Mouse (Mus musculus) spleen, embryonic (tissue): ENCODE measurements around the gene Il11ra1.
"Not testable (repeated sequence)": the region's sequence is repeated elsewhere in the genome, so short reads cannot be mapped to it uniquely, and the experiment has no call there.

ENCODE experiments used
- CTCF ChIA-PET: fragments of 350-600 bp; sonication (Branson Sonifier 250); formaldehyde crosslinking; loops from one replicate; lab custom pipeline; 2022; lab: Charles Lee

The Il11ra1 gene

DNA sequence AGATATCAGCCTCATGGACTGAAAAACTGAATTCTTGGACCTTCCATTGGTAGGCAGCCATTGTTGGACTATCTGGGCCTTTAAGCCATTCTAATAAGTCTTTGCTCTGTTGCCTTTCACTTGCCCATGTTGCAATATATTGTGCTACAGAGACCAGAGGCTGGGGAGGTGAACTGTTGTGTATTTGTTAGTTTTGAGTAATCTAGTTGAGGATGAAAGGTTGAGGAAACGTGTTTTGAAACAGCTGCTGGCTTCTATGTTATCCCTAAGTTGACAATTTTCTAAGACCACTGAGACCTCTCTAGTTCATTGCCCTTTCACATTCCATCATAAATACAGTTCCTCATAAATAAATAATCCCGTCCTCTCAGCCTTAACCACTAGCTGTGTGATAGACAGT is 44.3 kb downstream of the Il11ra1 start:
- CTCF ChIA-PET: no interaction called here

- CTCF ChIA-PET: no interaction called here
These were observed 45.2 kb downstream of the Il11ra1 start for GRCm38 (mm10) chr4:41745021-41745420.

- CTCF ChIA-PET: no interaction called here
These were observed 55.1 kb downstream of the Il11ra1 start, which contains the start of gene Galt for GRCm38 (mm10) chr4:41754797-41755337. Gene Galt (plus strand): TSS chr4:41755228.

GRCm38 (mm10) chr4:41755338-41756305 is 55.8 kb downstream of the Il11ra1 start, which contains the start of gene Sigmar1:
Gene Sigmar1 (minus strand): TSS chr4:41756157.
- CTCF ChIA-PET: interaction anchor here (0.5 kb wide), 1 partner anchor 112 kb away, joined by 3 read pairs; no protein-coding TSS in a partner anchor

GRCm38 (mm10) chr4:41756440-41756839 is 56.7 kb downstream of the Il11ra1 start:
- CTCF ChIA-PET: no interaction called here

- CTCF ChIA-PET: interaction anchor here (0.6 to 0.8 kb wide), 2 partner anchors 15 to 305 kb away, joined by 3 read pairs; no protein-coding TSS in a partner anchor
These were observed 57.5 kb downstream of the Il11ra1 start for GRCm38 (mm10) chr4:41757321-41757720.

DNA sequence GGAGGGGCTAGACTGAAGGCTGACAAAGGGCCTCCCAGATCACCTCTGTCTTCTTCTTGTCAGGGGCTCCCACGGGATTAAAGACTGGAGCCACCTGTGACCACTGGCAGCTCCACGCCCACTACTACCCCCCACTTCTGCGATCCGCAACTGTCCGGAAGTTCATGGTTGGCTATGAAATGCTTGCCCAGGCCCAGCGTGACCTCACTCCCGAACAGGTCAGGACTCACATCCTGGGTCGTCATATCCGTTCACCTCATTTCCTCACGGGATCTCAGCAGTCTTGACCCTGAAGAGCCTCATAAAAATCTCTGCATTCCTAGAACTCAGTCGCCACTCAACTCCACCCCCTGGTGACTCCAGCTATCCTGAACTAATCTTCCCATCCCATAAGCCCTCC is 58.2 kb downstream of the Il11ra1 start:
- CTCF ChIA-PET: interaction anchor here (0.6 kb wide), 1 partner anchor 306 kb away, joined by 3 read pairs; no protein-coding TSS in a partner anchor

- CTCF ChIA-PET: no interaction called here
These were observed 58.9 kb downstream of the Il11ra1 start for GRCm38 (mm10) chr4:41758701-41759100.

DNA sequence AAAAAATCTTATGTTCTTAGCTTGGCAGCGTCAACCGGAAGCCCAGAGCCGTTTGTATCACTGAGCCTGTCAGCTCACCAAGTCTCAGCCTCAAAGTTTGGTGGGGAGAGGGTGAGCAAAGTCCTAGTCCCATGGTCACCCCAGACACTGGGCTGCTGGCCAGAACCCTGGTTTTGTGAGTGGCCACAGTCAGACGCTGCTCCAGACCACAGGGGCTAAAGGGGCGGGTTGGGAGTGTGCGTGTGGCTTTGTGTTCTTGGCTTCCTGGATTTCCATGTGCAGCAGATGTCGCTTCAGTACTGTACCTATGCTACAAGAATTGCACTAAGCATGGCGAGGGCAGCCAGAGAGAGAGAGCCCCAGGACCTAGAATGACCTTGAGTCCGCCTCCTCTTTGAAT is 59.4 kb downstream of the Il11ra1 start:
- CTCF ChIA-PET: no interaction called here

- CTCF ChIA-PET: no interaction called here
These were observed 60.0 kb downstream of the Il11ra1 start for GRCm38 (mm10) chr4:41759656-41760287.

DNA sequence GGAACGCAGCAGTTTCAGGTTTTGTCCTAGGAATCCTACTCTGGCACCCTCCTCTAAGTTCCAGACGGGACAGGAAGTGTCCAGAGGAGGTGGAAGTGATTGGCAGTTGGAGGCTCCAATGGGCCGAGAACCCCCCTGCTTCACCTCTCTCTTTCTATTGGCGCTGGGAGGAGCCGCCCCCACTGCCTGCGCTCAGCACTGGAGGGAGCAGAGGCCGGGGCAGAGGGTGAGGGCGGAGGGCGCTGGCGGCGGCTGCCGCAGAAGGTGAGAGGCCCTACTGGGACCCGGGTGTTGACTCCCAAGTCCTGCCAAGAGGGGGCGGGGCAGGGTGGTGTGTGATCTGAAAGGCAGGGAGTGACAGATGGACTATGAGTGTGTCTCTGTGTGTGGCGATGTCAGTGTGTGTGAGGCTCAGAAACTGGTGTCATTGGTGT is 60.5 kb downstream of the Il11ra1 start:
- CTCF ChIA-PET: no interaction called here

DNA sequence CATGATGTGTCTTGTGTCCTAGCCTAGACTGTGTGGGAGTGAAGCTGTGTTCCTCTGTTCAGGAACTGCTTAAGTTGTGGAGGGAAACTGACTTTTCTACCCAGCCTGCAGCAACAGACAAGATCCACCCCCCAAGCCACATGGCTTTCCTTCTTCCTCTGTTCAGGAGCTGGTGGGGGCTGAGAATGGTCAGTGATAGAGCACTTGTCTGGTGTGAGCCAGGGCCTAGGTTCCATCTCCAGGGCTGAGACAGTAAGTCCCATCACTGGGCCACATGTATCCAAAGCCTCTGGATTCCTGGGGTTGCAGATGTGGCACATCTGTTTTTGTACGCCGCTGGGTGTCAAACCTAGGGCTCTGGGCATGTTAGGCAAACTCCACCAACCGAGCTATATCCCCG is 61.1 kb downstream of the Il11ra1 start:
- CTCF ChIA-PET: no interaction called here

- CTCF ChIA-PET: no interaction called here
These were observed 61.9 kb downstream of the Il11ra1 start for GRCm38 (mm10) chr4:41761680-41762079.

GRCm38 (mm10) chr4:41762099-41762687 is 62.4 kb downstream of the Il11ra1 start:
- CTCF ChIA-PET: no interaction called here

GRCm38 (mm10) chr4:41762688-41763114 is 62.9 kb downstream of the Il11ra1 start:
- CTCF ChIA-PET: not testable (repeated sequence)

- CTCF ChIA-PET: not testable (repeated sequence)
These were observed 63.4 kb downstream of the Il11ra1 start for GRCm38 (mm10) chr4:41763176-41763575.

DNA sequence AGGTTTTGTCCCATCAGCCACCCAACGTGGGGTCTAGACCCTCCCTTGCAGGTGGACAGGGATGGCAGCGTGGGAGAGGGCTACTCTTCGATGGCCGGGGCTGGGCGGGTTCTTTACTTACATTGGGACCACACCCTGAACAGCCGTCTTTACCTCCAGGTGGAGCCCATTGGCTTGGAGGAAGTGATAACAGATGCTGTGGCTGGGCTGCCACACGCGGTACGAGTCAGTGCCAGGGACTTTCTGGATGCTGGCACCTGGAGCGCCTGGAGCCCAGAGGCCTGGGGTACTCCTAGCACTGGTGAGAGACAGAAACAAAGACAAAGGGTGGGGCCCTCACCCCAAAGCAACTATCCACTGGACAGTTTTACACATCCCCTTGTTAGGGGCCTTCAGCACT is 67.5 kb downstream of the Il11ra1 start:
- CTCF ChIA-PET: not testable (repeated sequence)

GRCm38 (mm10) chr4:41772946-41773345 is 73.2 kb downstream of the Il11ra1 start:
- CTCF ChIA-PET: not testable (repeated sequence)

- CTCF ChIA-PET: not testable (repeated sequence)
These were observed 73.7 kb downstream of the Il11ra1 start for GRCm38 (mm10) chr4:41773502-41773901.

- CTCF ChIA-PET: not testable (repeated sequence)
These were observed 74.2 kb downstream of the Il11ra1 start, which contains the start of gene Ccl27a for GRCm38 (mm10) chr4:41774002-41774401. Gene Ccl27a (minus strand): TSS chr4:41774247.

GRCm38 (mm10) chr4:41774506-41774905 is 74.7 kb downstream of the Il11ra1 start:
- CTCF ChIA-PET: interaction anchor here (0.7 kb wide), 1 partner anchor 36 kb away, joined by 11 read pairs; no protein-coding TSS in a partner anchor
